Mouse (Mus musculus): Measurements from ENCODE around the gene P2rx5. TPM values are rescaled to one million over a fixed set of nuclear protein-coding genes. Genes with fewer than 3 reads are reported as not detected.

P2rx5 gene
- polyA plus RNA-seq, 1 experiment from 2014 or later: 1.3 TPM

GRCm38 (mm10) chr11:73168576-73168975 lies 8.4 kb downstream of the P2rx5 start:
- WGBS: 78% methylated on average over 6 of the region's 6 CpGs
- no peak for ATAC-seq
- 0 out of 2 replicates have a peak, but pooled peaks cover 2% of the 10 kb centered on the region for H3K4me1 ChIP-seq (replicated peaks; ENCODE audit: control insufficient read depth, insufficient read depth, low read length)

DNA sequence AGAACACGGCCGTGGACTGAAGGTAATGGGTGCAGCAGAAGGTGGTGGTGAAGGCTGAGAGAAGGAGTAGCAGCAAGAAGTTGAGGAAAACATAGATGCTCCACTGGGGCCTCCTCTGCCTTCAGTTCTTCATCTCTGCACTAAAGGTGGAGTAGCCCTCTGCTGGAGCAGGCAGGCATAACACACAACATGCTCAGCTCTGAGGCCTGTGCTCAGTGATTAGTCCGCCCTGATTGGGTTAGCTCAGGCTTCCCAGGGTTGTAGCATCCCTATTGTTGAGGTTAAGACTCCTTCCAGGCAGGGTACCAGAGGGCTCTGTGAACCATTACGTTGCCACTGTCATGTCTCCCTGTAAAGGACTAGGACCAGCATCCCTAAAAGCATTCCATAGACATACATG lies 9.0 kb downstream of the P2rx5 start:
- Histone ChIP-seq H3K4me2 (ENCODE audit: low read length) (no peak overlapping the region), H3K27ac (ENCODE audit: low read length) (no peak overlapping the region), H3K36me3 (ENCODE audit: control insufficient read depth, insufficient read depth) (peaks cover 2% of the 10 kb centered on the region; the same call in 1 of the 2 replicates), H3K9ac (replicated peaks; ENCODE audit: low read depth, low read length) (no peak overlapping the region), H3K9me3 (ENCODE audit: control insufficient read depth, low read length) (no peaks in the 10 kb centered on the region), H3K4me3 (replicated peaks; ENCODE audit: low read length) (no peak overlapping the region), H3K4me1 (replicated peaks; ENCODE audit: control insufficient read depth, insufficient read depth, low read length) (0 out of 2 replicates have a peak, but pooled peaks cover 2% of the 10 kb centered on the region), H3K27me3 (replicated peaks; ENCODE audit: control insufficient read depth, insufficient read depth, low read length) (no peaks in the 10 kb centered on the region)
- WGBS: 43% methylated on average over 4 of the region's 4 CpGs
- peak; percentile 55 for ATAC-seq

More at GRCm38 (mm10) chr11:73168576-73168975, 8.4 kb downstream of the P2rx5 start:
- H3K27me3 ChIP-seq (replicated peaks; ENCODE audit: control insufficient read depth, insufficient read depth, low read length): no peaks in the 10 kb centered on the region
- no peak overlapping the region for H3K4me3 ChIP-seq (replicated peaks; ENCODE audit: low read length)
- H3K4me2 ChIP-seq (ENCODE audit: low read length): no peak overlapping the region
- H3K9ac ChIP-seq (replicated peaks; ENCODE audit: low read depth, low read length): no peak overlapping the region
- no peaks in the 10 kb centered on the region for H3K9me3 ChIP-seq (ENCODE audit: control insufficient read depth, low read length)
- peaks cover 2% of the 10 kb centered on the region; the same call in 1 of the 2 replicates for H3K36me3 ChIP-seq (ENCODE audit: control insufficient read depth, insufficient read depth)
- H3K27ac ChIP-seq (ENCODE audit: low read length): no peak overlapping the region

DNA sequence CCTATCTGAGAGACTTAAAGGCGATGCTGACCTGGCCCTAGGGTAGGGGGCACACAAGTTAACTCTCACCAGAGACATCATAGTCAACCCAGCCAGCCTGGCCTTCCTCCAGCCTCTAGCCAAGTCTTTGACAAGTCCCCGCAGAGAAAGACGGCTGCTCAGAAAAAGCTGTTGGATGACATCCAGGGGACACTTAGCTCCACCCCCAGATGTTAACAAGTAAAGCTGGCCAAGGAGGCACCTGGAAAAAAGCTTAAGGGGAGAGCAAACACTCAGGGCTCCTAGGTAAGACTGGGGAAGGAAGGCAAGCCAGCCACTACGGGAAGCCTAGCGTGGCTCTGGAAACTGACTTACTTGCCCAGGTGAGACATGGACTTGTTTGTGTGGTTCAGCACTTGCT lies 12.0 kb downstream of the P2rx5 start:
- ATAC-seq: no peak
- Histone ChIP-seq H3K27ac (ENCODE audit: low read length) (no peak overlapping the region), H3K4me2 (ENCODE audit: low read length) (no peak overlapping the region), H3K27me3 (replicated peaks; ENCODE audit: control insufficient read depth, insufficient read depth, low read length) (no peaks in the 10 kb centered on the region), H3K4me1 (replicated peaks; ENCODE audit: control insufficient read depth, insufficient read depth, low read length) (peaks cover 16% of the 10 kb centered on the region), H3K4me3 (replicated peaks; ENCODE audit: low read length) (no peak overlapping the region), H3K9me3 (ENCODE audit: control insufficient read depth, low read length) (no peaks in the 10 kb centered on the region), H3K36me3 (ENCODE audit: control insufficient read depth, insufficient read depth) (peaks cover 2% of the 10 kb centered on the region; the same call in 1 of the 2 replicates), H3K9ac (replicated peaks; ENCODE audit: low read depth, low read length) (no peak overlapping the region)
- 48% methylated on average over 5 of the region's 5 CpGs for WGBS

GRCm38 (mm10) chr11:73175612-73176011 lies 15.4 kb downstream of the P2rx5 start:
- no peak for ATAC-seq
- Histone ChIP-seq H3K27ac (ENCODE audit: low read length) (no peak overlapping the region), H3K27me3 (replicated peaks; ENCODE audit: control insufficient read depth, insufficient read depth, low read length) (no peaks in the 10 kb centered on the region), H3K4me1 (replicated peaks; ENCODE audit: control insufficient read depth, insufficient read depth, low read length) (peaks cover 37% of the 10 kb centered on the region), H3K36me3 (ENCODE audit: control insufficient read depth, insufficient read depth) (peaks cover 2% of the 10 kb centered on the region; the same call in 1 of the 2 replicates), H3K9me3 (ENCODE audit: control insufficient read depth, low read length) (no peaks in the 10 kb centered on the region), H3K4me2 (ENCODE audit: low read length) (peak overlapping the region; percentile 85), H3K4me3 (replicated peaks; ENCODE audit: low read length) (peak overlapping the region; percentile 95), H3K9ac (replicated peaks; ENCODE audit: low read depth, low read length) (peak overlapping the region; percentile 88; the same call in 1 of the 2 replicates)
- WGBS: 49% methylated on average over 8 of the region's 8 CpGs

DNA sequence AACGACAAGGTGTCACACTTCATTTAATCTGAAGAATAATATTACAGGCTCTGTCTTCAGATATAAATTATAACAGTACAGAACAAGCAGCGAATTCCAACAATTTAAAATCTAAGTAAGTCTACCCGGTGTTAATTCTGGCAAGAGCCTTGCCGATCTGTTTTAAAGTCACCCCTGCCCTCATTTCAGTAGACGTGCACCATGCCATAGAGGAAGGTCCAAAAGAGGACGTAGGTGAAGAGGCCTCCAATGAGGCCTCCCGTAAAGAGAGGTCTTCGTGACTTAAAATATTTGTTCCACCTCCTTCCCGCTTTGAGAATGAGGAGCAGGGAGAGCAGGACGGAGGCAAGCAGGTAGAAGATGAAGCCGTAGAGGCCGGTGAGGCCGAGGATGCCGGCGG lies 16.0 kb downstream of the P2rx5 start:
- Histone ChIP-seq H3K4me1 (replicated peaks; ENCODE audit: control insufficient read depth, insufficient read depth, low read length) (peaks cover 37% of the 10 kb centered on the region), H3K4me2 (ENCODE audit: low read length) (peak overlapping the region; percentile 85), H3K4me3 (replicated peaks; ENCODE audit: low read length) (peak overlapping the region; percentile 95), H3K9ac (replicated peaks; ENCODE audit: low read depth, low read length) (peak overlapping the region; percentile 88), H3K27ac (ENCODE audit: low read length) (peak overlapping the region; percentile 88), H3K27me3 (replicated peaks; ENCODE audit: control insufficient read depth, insufficient read depth, low read length) (no peaks in the 10 kb centered on the region), H3K9me3 (ENCODE audit: control insufficient read depth, low read length) (no peaks in the 10 kb centered on the region), H3K36me3 (ENCODE audit: control insufficient read depth, insufficient read depth) (peaks cover 2% of the 10 kb centered on the region; the same call in 1 of the 2 replicates)
- WGBS: 1% methylated on average over 15 of the region's 15 CpGs
- no peak for ATAC-seq

- H3K9me3 ChIP-seq (ENCODE audit: control insufficient read depth, low read length): no peaks in the 10 kb centered on the region
- peaks cover 2% of the 10 kb centered on the region; the same call in 1 of the 2 replicates for H3K36me3 ChIP-seq (ENCODE audit: control insufficient read depth, insufficient read depth)
- no peaks in the 10 kb centered on the region for H3K27me3 ChIP-seq (replicated peaks; ENCODE audit: control insufficient read depth, insufficient read depth, low read length)
- H3K4me1 ChIP-seq (replicated peaks; ENCODE audit: control insufficient read depth, insufficient read depth, low read length): peaks cover 37% of the 10 kb centered on the region
- H3K27ac ChIP-seq (ENCODE audit: low read length): peak within 1 kb of the TSS; percentile 88
- ATAC-seq: peak; percentile 98
- peak within 1 kb of the TSS; percentile 95 for H3K4me3 ChIP-seq (replicated peaks; ENCODE audit: low read length)
- H3K9ac ChIP-seq (replicated peaks; ENCODE audit: low read depth, low read length): peak within 1 kb of the TSS; percentile 88
- under 1% methylated on average over 81 of the region's 81 CpGs for WGBS
- H3K4me2 ChIP-seq (ENCODE audit: low read length): peak within 1 kb of the TSS; percentile 85
These were observed 16.6 kb downstream of the P2rx5 start, which contains the start of the genes Emc6 and Tax1bp3 for GRCm38 (mm10) chr11:73176608-73177508. Emc6 (minus strand) TSS chr11:73177037. Tax1bp3 (plus strand) TSS chr11:73177083.

DNA sequence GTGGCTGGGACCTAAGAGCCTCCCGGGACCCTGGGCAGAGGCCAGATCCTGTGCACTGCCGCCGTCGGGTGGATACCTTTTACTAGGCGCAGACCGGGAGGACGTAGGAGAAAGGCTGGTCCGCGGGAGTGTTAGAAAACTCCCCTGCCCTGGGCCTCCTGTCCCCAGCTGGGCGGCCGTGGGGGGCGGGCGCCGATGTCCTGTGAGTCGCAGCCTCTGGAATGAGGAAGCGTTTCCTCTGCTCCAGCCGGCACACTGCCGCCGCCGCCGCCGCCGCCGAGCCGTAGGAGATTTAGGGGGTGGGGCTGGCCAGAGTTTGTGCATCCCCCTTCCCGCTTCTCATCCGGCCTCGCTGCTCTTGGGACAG lies 17.3 kb downstream of the P2rx5 start:
- under 1% methylated on average over 28 of the region's 28 CpGs for WGBS
- peak overlapping the region; percentile 69; the same call in 1 of the 2 replicates for H3K27ac ChIP-seq (ENCODE audit: low read length)
- peak overlapping the region; percentile 72 for H3K9ac ChIP-seq (replicated peaks; ENCODE audit: low read depth, low read length)
- H3K9me3 ChIP-seq (ENCODE audit: control insufficient read depth, low read length): no peaks in the 10 kb centered on the region
- peaks cover 2% of the 10 kb centered on the region; the same call in 1 of the 2 replicates for H3K36me3 ChIP-seq (ENCODE audit: control insufficient read depth, insufficient read depth)
- H3K4me1 ChIP-seq (replicated peaks; ENCODE audit: control insufficient read depth, insufficient read depth, low read length): peaks cover 35% of the 10 kb centered on the region
- ATAC-seq: peak; percentile 60
- H3K4me2 ChIP-seq (ENCODE audit: low read length): peak overlapping the region; percentile 75
- peak overlapping the region; percentile 95 for H3K4me3 ChIP-seq (replicated peaks; ENCODE audit: low read length)
- no peaks in the 10 kb centered on the region for H3K27me3 ChIP-seq (replicated peaks; ENCODE audit: control insufficient read depth, insufficient read depth, low read length)

DNA sequence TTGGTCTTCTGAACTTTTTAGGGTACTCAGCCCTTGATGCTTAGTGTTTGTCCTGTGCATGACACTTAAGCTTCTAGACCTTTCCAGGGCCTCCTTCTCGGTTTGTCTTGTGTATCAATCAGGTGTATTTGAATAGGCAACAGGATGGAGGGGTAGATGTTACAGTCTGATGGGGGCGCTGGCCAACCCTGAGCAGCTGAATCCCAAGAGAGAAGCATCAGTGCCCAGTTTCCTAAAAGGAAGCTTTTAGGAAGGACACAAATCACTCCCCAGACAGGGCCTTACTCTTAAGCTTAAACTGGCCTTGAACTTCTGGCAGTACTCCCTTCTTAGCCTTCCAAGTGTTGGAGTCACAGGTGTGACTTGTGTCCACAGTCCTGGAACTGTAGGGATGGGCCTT lies 17.7 kb downstream of the P2rx5 start:
- Histone ChIP-seq H3K27me3 (replicated peaks; ENCODE audit: control insufficient read depth, insufficient read depth, low read length) (no peaks in the 10 kb centered on the region), H3K4me3 (replicated peaks; ENCODE audit: low read length) (peak overlapping the region; percentile 95), H3K4me1 (replicated peaks; ENCODE audit: control insufficient read depth, insufficient read depth, low read length) (peaks cover 35% of the 10 kb centered on the region), H3K36me3 (ENCODE audit: control insufficient read depth, insufficient read depth) (peaks cover 2% of the 10 kb centered on the region; the same call in 1 of the 2 replicates), H3K4me2 (ENCODE audit: low read length) (peak overlapping the region; percentile 75), H3K9ac (replicated peaks; ENCODE audit: low read depth, low read length) (peak overlapping the region; percentile 72), H3K27ac (ENCODE audit: low read length) (no peak overlapping the region), H3K9me3 (ENCODE audit: control insufficient read depth, low read length) (no peaks in the 10 kb centered on the region)
- 0% methylated on average over 2 of the region's 2 CpGs for WGBS
- no peak for ATAC-seq

- ATAC-seq: no peak
- WGBS: 92% methylated on average over 10 of the region's 10 CpGs
These were observed 25.8 kb downstream of the P2rx5 start for GRCm38 (mm10) chr11:73185872-73186615.

More at GRCm38 (mm10) chr11:73185872-73186615, 25.8 kb downstream of the P2rx5 start:
- H3K4me1 ChIP-seq (replicated peaks; ENCODE audit: control insufficient read depth, insufficient read depth, low read length): no peaks in the 10 kb centered on the region
- H3K36me3 ChIP-seq (ENCODE audit: control insufficient read depth, insufficient read depth): peaks cover 14% of the 10 kb centered on the region
- no peaks in the 10 kb centered on the region for H3K9me3 ChIP-seq (ENCODE audit: control insufficient read depth, low read length)
- H3K4me2 ChIP-seq (ENCODE audit: low read length): no peak overlapping the region
- no peak overlapping the region for H3K4me3 ChIP-seq (replicated peaks; ENCODE audit: low read length)
- no peak overlapping the region for H3K9ac ChIP-seq (replicated peaks; ENCODE audit: low read depth, low read length)
- H3K27me3 ChIP-seq (replicated peaks; ENCODE audit: control insufficient read depth, insufficient read depth, low read length): no peaks in the 10 kb centered on the region
- H3K27ac ChIP-seq (ENCODE audit: low read length): no peak overlapping the region

Measured in forebrain, embryonic 16.5 days (tissue).